Mouse (Mus musculus) heart, embryonic 12.5 days (tissue): ENCODE data around the gene Fbxw7. TPM values are rescaled to one million over a fixed set of nuclear protein-coding genes. Genes with fewer than 3 reads are reported as not detected.
A peak's percentile ranks its signal among the peaks of the same experiment; 100 is the strongest.

Experiments used
- ATAC-seq: fragments of 200-750 bp; cut with Nextera tagmentation; 2 replicates; pipeline ENCODE4 v1.8.0; 2017; ENCODE audit warnings: moderate TSS enrichment, moderate library complexity; ENCODE audit not compliant: insufficient number of reproducible peaks, low FRiP score
- H3K27ac ChIP-seq: fragments of 300-500 bp; sonication (generic); 2 replicates; pipeline ENCODE4 v1.5.1; 2016; ENCODE audit warnings: mild to moderate bottlenecking, moderate library complexity; ENCODE audit not compliant: poor library complexity, severe bottlenecking
- H3K27me3 ChIP-seq: fragments of 300-500 bp; sonication (generic); replicated peaks from 2 replicates; pipeline ENCODE4 v1.6.1; 2016; ENCODE audit warnings: mild to moderate bottlenecking, moderate library complexity
- H3K36me3 ChIP-seq: fragments of 300-500 bp; sonication (generic); 2 replicates; pipeline ENCODE4 v1.6.1; 2016; ENCODE audit warnings: mild to moderate bottlenecking, moderate library complexity
- H3K4me1 ChIP-seq: fragments of 300-500 bp; sonication (generic); replicated peaks from 2 replicates; pipeline ENCODE4 v1.6.1; 2016; ENCODE audit warnings: mild to moderate bottlenecking
- H3K4me2 ChIP-seq: fragments of 300-500 bp; sonication (generic); 2 replicates; pipeline ENCODE4 v1.6.1; 2016; ENCODE audit warnings: mild to moderate bottlenecking, moderate library complexity
- H3K4me3 ChIP-seq: fragments of 300-500 bp; sonication (generic); 2 replicates; pipeline ENCODE4 v1.5.1; 2016; ENCODE audit warnings: mild to moderate bottlenecking
- H3K9ac ChIP-seq: fragments of 300-500 bp; sonication (generic); 2 replicates; pipeline ENCODE4 v1.6.1; 2016; ENCODE audit warnings: mild to moderate bottlenecking, moderate library complexity
- H3K9me3 ChIP-seq: fragments of 300-500 bp; sonication (generic); replicated peaks from 2 replicates; pipeline ENCODE4 v1.6.1; 2016; ENCODE audit warnings: mild to moderate bottlenecking, moderate library complexity
- WGBS: fragments of 180-500 bp; shearing (Covaris S2); methylation state at CpG from one replicate; pipeline ENCODE4 v1.1.7; 2016; 5-methylcytosine and 5-hydroxymethylcytosine counted together
- polyA plus RNA-seq: library from polyadenylated mRNA; unstranded; fragments of >200 nt; fragmentation: Nextera tagmentation; extraction: Ambion mirVana; gene quantifications from 2 replicates; pipeline ENCODE4 v1.2.1, GENCODE M21; 2016

The Fbxw7 gene
- polyA plus RNA-seq, 1 experiment from 2014 or later = 6.9 TPM

- Histone ChIP-seq H3K4me3 (no peak overlapping the region), H3K27ac (no peak overlapping the region), H3K27me3 (no peaks in the 10 kb centered on the region), H3K4me2 (peak overlapping the region; percentile 22; the same call in 1 of the 2 replicates), H3K9ac (no peak overlapping the region), H3K4me1 (peaks cover 19% of the 10 kb centered on the region), H3K9me3 (no peaks in the 10 kb centered on the region), H3K36me3 (no peaks in the 10 kb centered on the region)
- 34% methylated on average over 11 of the region's 11 CpGs for whole genome bisulfite sequencing
- ATAC-seq = peak; percentile 57
Observed at GRCm38 (mm10) chr3:84883817-84884483, 68.9 kb downstream of the Fbxw7 start.

- H3K9ac ChIP-seq = no peak overlapping the region
- H3K4me2 ChIP-seq = no peak overlapping the region
- H3K27ac ChIP-seq = no peak overlapping the region
- ATAC-seq = no peak
- H3K4me1 ChIP-seq = no peaks in the 10 kb centered on the region; the same call in 1 of the 2 replicates
- no peak overlapping the region for H3K4me3 ChIP-seq
- H3K36me3 ChIP-seq = no peaks in the 10 kb centered on the region; the same call in 1 of the 2 replicates
- WGBS = 59% methylated on average over 1 of the region's 1 CpGs
- no peaks in the 10 kb centered on the region for H3K27me3 ChIP-seq
- H3K9me3 ChIP-seq = no peaks in the 10 kb centered on the region
Observed at GRCm38 (mm10) chr3:84889648-84890047, 74.6 kb downstream of the Fbxw7 start.

- Histone ChIP-seq H3K36me3 (no peaks in the 10 kb centered on the region; the same call in 1 of the 2 replicates), H3K27me3 (no peaks in the 10 kb centered on the region), H3K4me1 (no peaks in the 10 kb centered on the region), H3K9ac (no peak overlapping the region), H3K4me3 (no peak overlapping the region), H3K27ac (no peak overlapping the region), H3K9me3 (no peaks in the 10 kb centered on the region), H3K4me2 (no peak overlapping the region)
- ATAC-seq = no peak
- WGBS = 77% methylated on average over 5 of the region's 5 CpGs
Observed at GRCm38 (mm10) chr3:84890983-84891382, 75.9 kb downstream of the Fbxw7 start.

GRCm38 (mm10) chr3:84897952-84898351 is 82.9 kb downstream of the Fbxw7 start:
- H3K9ac ChIP-seq = no peak overlapping the region
- no peaks in the 10 kb centered on the region; the same call in none of the 2 replicates for H3K36me3 ChIP-seq
- no peaks in the 10 kb centered on the region for H3K9me3 ChIP-seq
- 79% methylated on average over 8 of the region's 8 CpGs for WGBS
- ATAC-seq = no peak
- no peak overlapping the region for H3K4me3 ChIP-seq
- H3K27ac ChIP-seq = no peak overlapping the region
- no peaks in the 10 kb centered on the region for H3K27me3 ChIP-seq
- H3K4me2 ChIP-seq = no peak overlapping the region
- no peaks in the 10 kb centered on the region for H3K4me1 ChIP-seq

GRCm38 (mm10) chr3:84906528-84906927 is 91.5 kb downstream of the Fbxw7 start:
- no peaks in the 10 kb centered on the region for H3K27me3 ChIP-seq
- no peaks in the 10 kb centered on the region for H3K9me3 ChIP-seq
- H3K4me1 ChIP-seq = 0 out of 2 replicates have a peak, but pooled peaks cover 3% of the 10 kb centered on the region
- ATAC-seq = no peak
- no peak overlapping the region for H3K4me3 ChIP-seq
- 0 out of 2 replicates have a peak, but pooled peaks cover 2% of the 10 kb centered on the region for H3K36me3 ChIP-seq
- WGBS = 14% methylated on average over 1 of the region's 1 CpGs
- H3K4me2 ChIP-seq = no peak overlapping the region
- no peak overlapping the region for H3K9ac ChIP-seq
- H3K27ac ChIP-seq = no peak overlapping the region

- Histone ChIP-seq H3K27ac (no peak overlapping the region), H3K4me3 (no peak overlapping the region), H3K9me3 (no peaks in the 10 kb centered on the region), H3K9ac (no peak overlapping the region), H3K4me2 (no peak overlapping the region), H3K36me3 (no peaks in the 10 kb centered on the region), H3K4me1 (no peaks in the 10 kb centered on the region), H3K27me3 (no peaks in the 10 kb centered on the region)
- 39% methylated on average over 1 of the region's 1 CpGs for WGBS
- ATAC-seq = no peak
Observed at GRCm38 (mm10) chr3:84914284-84914683, 99.2 kb downstream of the Fbxw7 start.

GRCm38 (mm10) chr3:84917903-84918679 is 103.0 kb downstream of the Fbxw7 start:
- no peaks in the 10 kb centered on the region for H3K27me3 ChIP-seq
- no peak overlapping the region for H3K4me2 ChIP-seq
- 70% methylated on average over 9 of the region's 9 CpGs for WGBS
- no peak for ATAC-seq
- H3K9me3 ChIP-seq = no peaks in the 10 kb centered on the region
- H3K4me1 ChIP-seq = peaks cover 3% of the 10 kb centered on the region
- H3K9ac ChIP-seq = no peak overlapping the region
- no peak overlapping the region for H3K4me3 ChIP-seq
- no peak overlapping the region for H3K27ac ChIP-seq
- H3K36me3 ChIP-seq = no peaks in the 10 kb centered on the region

- Histone ChIP-seq H3K36me3 (no peaks in the 10 kb centered on the region), H3K9me3 (no peaks in the 10 kb centered on the region), H3K9ac (no peak overlapping the region), H3K4me1 (peaks cover 14% of the 10 kb centered on the region), H3K27me3 (no peaks in the 10 kb centered on the region), H3K4me3 (no peak overlapping the region), H3K4me2 (no peak overlapping the region), H3K27ac (no peak overlapping the region)
- ATAC-seq = no peak
- WGBS = 66% methylated on average over 6 of the region's 6 CpGs
Observed at GRCm38 (mm10) chr3:84921704-84922420, 106.8 kb downstream of the Fbxw7 start.

- 72% methylated on average over 1 of the region's 1 CpGs for WGBS
- Histone ChIP-seq H3K27ac (no peak overlapping the region), H3K9me3 (no peaks in the 10 kb centered on the region), H3K9ac (no peak overlapping the region), H3K4me2 (no peak overlapping the region), H3K4me3 (no peak overlapping the region), H3K4me1 (peaks cover 17% of the 10 kb centered on the region), H3K27me3 (no peaks in the 10 kb centered on the region), H3K36me3 (no peaks in the 10 kb centered on the region)
- no peak for ATAC-seq
Observed at GRCm38 (mm10) chr3:84923256-84923655, 108.2 kb downstream of the Fbxw7 start.

- H3K4me1 ChIP-seq = peaks cover 17% of the 10 kb centered on the region
- no peaks in the 10 kb centered on the region for H3K27me3 ChIP-seq
- H3K9me3 ChIP-seq = no peaks in the 10 kb centered on the region
- no peak overlapping the region for H3K4me2 ChIP-seq
- no peak overlapping the region for H3K4me3 ChIP-seq
- 82% methylated on average over 1 of the region's 1 CpGs for WGBS
- no peak overlapping the region for H3K27ac ChIP-seq
- H3K9ac ChIP-seq = no peak overlapping the region
- ATAC-seq = no peak
- no peaks in the 10 kb centered on the region for H3K36me3 ChIP-seq
Observed at GRCm38 (mm10) chr3:84923670-84924069, 108.6 kb downstream of the Fbxw7 start.

GRCm38 (mm10) chr3:84925229-84925628 is 110.2 kb downstream of the Fbxw7 start:
- no peaks in the 10 kb centered on the region for H3K9me3 ChIP-seq
- H3K4me1 ChIP-seq = peaks cover 17% of the 10 kb centered on the region
- H3K27ac ChIP-seq = peak overlapping the region; percentile 52
- H3K4me3 ChIP-seq = no peak overlapping the region
- no peaks in the 10 kb centered on the region for H3K36me3 ChIP-seq
- WGBS = 37% methylated on average over 4 of the region's 4 CpGs
- no peaks in the 10 kb centered on the region for H3K27me3 ChIP-seq
- peak overlapping the region; percentile 39 for H3K4me2 ChIP-seq
- no peak for ATAC-seq
- H3K9ac ChIP-seq = no peak overlapping the region
